Mouse (Mus musculus) heart, postnatal 0 days (tissue): Measurements from ENCODE around the gene Nrg3. TPM values are rescaled to one million over a fixed set of nuclear protein-coding genes. Genes with fewer than 3 reads are reported as not detected.
"Not testable (repeated sequence)": the region's sequence is repeated elsewhere in the genome, so short reads cannot be mapped to it uniquely, and the experiment has no call there.

Source experiments
- ATAC-seq: fragments of 200-750 bp; cut with Nextera tagmentation; 2 replicates; pipeline ENCODE4 v1.8.0; 2017; ENCODE audit warnings: low read depth, moderate number of reproducible peaks, moderate library complexity; ENCODE audit not compliant: insufficient read depth
- DNase-seq: peaks from one replicate; pipeline ENCODE4 v3.0.0-alpha.2; 2016; ENCODE audit warnings: low spot score
- H3K27ac ChIP-seq: fragments of 300-500 bp; sonication (generic); 2 replicates; pipeline ENCODE4 v1.5.1; 2014; ENCODE audit warnings: low read depth, mild to moderate bottlenecking
- H3K27me3 ChIP-seq: fragments of 300-500 bp; sonication (generic); 2 replicates; pipeline ENCODE4 v1.6.1; 2014; ENCODE audit warnings: low read length, mixed read lengths; ENCODE audit not compliant: control insufficient read depth, insufficient read depth
- H3K36me3 ChIP-seq: fragments of 300-500 bp; sonication (generic); replicated peaks from 2 replicates; pipeline ENCODE4 v1.6.1; 2014; ENCODE audit warnings: low read length, mixed read lengths; ENCODE audit not compliant: control insufficient read depth, insufficient read depth
- H3K4me1 ChIP-seq: fragments of 300-500 bp; sonication (generic); 2 replicates; pipeline ENCODE4 v1.6.1; 2014; ENCODE audit warnings: antibody characterized with exemption; ENCODE audit not compliant: control insufficient read depth, insufficient read depth
- H3K4me2 ChIP-seq: fragments of 300-500 bp; sonication (generic); 2 replicates; pipeline ENCODE4 v1.6.1; 2014; ENCODE audit warnings: low read depth, mild to moderate bottlenecking, low read length, moderate library complexity
- H3K4me3 ChIP-seq: fragments of 300-500 bp; sonication (generic); 2 replicates; pipeline ENCODE4 v1.5.1; 2014; ENCODE audit warnings: low read depth, low read length
- H3K9ac ChIP-seq: fragments of 300-500 bp; sonication (generic); replicated peaks from 2 replicates; pipeline ENCODE4 v1.6.1; 2014; ENCODE audit warnings: low read depth, low read length, mixed read lengths
- H3K9me3 ChIP-seq: fragments of 300-500 bp; sonication (generic); replicated peaks from 2 replicates; pipeline ENCODE4 v1.6.1; 2016; ENCODE audit warnings: low read length; ENCODE audit not compliant: control insufficient read depth
- CTCF ChIP-seq: IDR thresholded peaks from 2 replicates; pipeline ENCODE4 v1.5.1; 2016; ENCODE audit warnings: antibody characterized with exemption, control low read depth, low read depth
- EP300 ChIP-seq: IDR thresholded peaks from 2 replicates; pipeline ENCODE4 v1.6.1; 2016; ENCODE audit warnings: antibody characterized with exemption, low read depth
- WGBS: fragments of 180-500 bp; shearing (Covaris S2); extraction: QIAGEN DNeasy Blood & Tissue Kit; methylation state at CpG from one replicate; pipeline ENCODE4 v1.1.7; 2014; 5-methylcytosine and 5-hydroxymethylcytosine counted together
- polyA plus RNA-seq: library from polyadenylated mRNA; unstranded; fragments of >200 nt; fragmentation: Nextera tagmentation; extraction: Ambion mirVana; gene quantifications from 2 replicates; pipeline ENCODE4 v1.2.1, GENCODE M21; 2015
- total RNA-seq: library from RNA; depleted of rRNA; stranded (reverse); fragments of >200 nt; gene quantifications from 2 replicates; pipeline ENCODE4 v1.2.3, GENCODE M21; 2014; ENCODE audit warnings: low replicate concordance

The Nrg3 gene
- total and polyA plus RNA-seq, 2 experiments from 2014 or later, result not detected

GRCm38 (mm10) chr14:39191946-39192345 lies 280.9 kb downstream of the Nrg3 start:
- H3K27me3 ChIP-seq, result no peaks in the 10 kb centered on the region
- no peak overlapping the region for H3K27ac ChIP-seq
- no peaks in the 10 kb centered on the region for H3K4me1 ChIP-seq
- H3K36me3 ChIP-seq, result no peaks in the 10 kb centered on the region
- H3K9ac ChIP-seq, result no peak overlapping the region
- H3K9me3 ChIP-seq, result no peaks in the 10 kb centered on the region
- H3K4me3 ChIP-seq, result no peak overlapping the region
- DNase-seq, result no peak
- no peak for ATAC-seq
- no peak for TF ChIP-seq EP300
- TF ChIP-seq CTCF, result no peak
- H3K4me2 ChIP-seq, result no peak overlapping the region
- 50% methylated on average over 5 of the region's 5 CpGs for WGBS

- WGBS, result 52% methylated on average over 2 of the region's 2 CpGs
- no peak overlapping the region for H3K27ac ChIP-seq
- H3K36me3 ChIP-seq, result no peaks in the 10 kb centered on the region
- DNase-seq (no peak), ATAC-seq (no peak)
- no peak overlapping the region for H3K4me2 ChIP-seq
- H3K27me3 ChIP-seq, result no peaks in the 10 kb centered on the region
- no peak for TF ChIP-seq CTCF
- TF ChIP-seq EP300, result no peak
- no peaks in the 10 kb centered on the region for H3K4me1 ChIP-seq
- H3K9me3 ChIP-seq, result no peaks in the 10 kb centered on the region; the same call in 1 of the 2 replicates
- no peak overlapping the region for H3K4me3 ChIP-seq
- no peak overlapping the region for H3K9ac ChIP-seq
Observed at GRCm38 (mm10) chr14:39173709-39174108, 299.2 kb downstream of the Nrg3 start.

- Histone ChIP-seq H3K4me1 (no peaks in the 10 kb centered on the region), H3K27ac (no peak overlapping the region), H3K9me3 (no peaks in the 10 kb centered on the region), H3K4me3 (no peak overlapping the region), H3K9ac (no peak overlapping the region), H3K27me3 (no peaks in the 10 kb centered on the region), H3K4me2 (no peak overlapping the region), H3K36me3 (no peaks in the 10 kb centered on the region)
- ATAC-seq, result no peak
- no peak for TF ChIP-seq EP300
- no peak for TF ChIP-seq CTCF
- WGBS, result 61% methylated on average over 3 of the region's 3 CpGs
- no peak for DNase-seq
Observed at GRCm38 (mm10) chr14:39160140-39160539, 312.7 kb downstream of the Nrg3 start.

GRCm38 (mm10) chr14:39155462-39155861 lies 317.4 kb downstream of the Nrg3 start:
- 21% methylated on average over 1 of the region's 1 CpGs for WGBS
- Histone ChIP-seq H3K4me2 (no peak overlapping the region), H3K36me3 (no peaks in the 10 kb centered on the region), H3K4me3 (no peak overlapping the region), H3K27me3 (no peaks in the 10 kb centered on the region), H3K27ac (no peak overlapping the region), H3K9me3 (no peaks in the 10 kb centered on the region), H3K4me1 (no peaks in the 10 kb centered on the region), H3K9ac (no peak overlapping the region)
- TF ChIP-seq CTCF (no peak), EP300 (no peak)
- DNase-seq (no peak), ATAC-seq (no peak)

- TF ChIP-seq EP300 (no peak), CTCF (no peak)
- Histone ChIP-seq H3K9me3 (no peaks in the 10 kb centered on the region), H3K36me3 (no peaks in the 10 kb centered on the region), H3K4me2 (no peak overlapping the region), H3K4me3 (no peak overlapping the region), H3K27me3 (no peaks in the 10 kb centered on the region), H3K27ac (no peak overlapping the region), H3K4me1 (no peaks in the 10 kb centered on the region), H3K9ac (no peak overlapping the region)
- WGBS, result 62% methylated on average over 2 of the region's 2 CpGs
- ATAC-seq (no peak), DNase-seq (no peak)
Observed at GRCm38 (mm10) chr14:39129766-39130165, 343.1 kb downstream of the Nrg3 start.

- Histone ChIP-seq H3K27ac (no peak overlapping the region), H3K9ac (no peak overlapping the region), H3K4me3 (no peak overlapping the region), H3K4me2 (no peak overlapping the region), H3K27me3 (no peaks in the 10 kb centered on the region), H3K36me3 (no peaks in the 10 kb centered on the region), H3K9me3 (no peaks in the 10 kb centered on the region), H3K4me1 (no peaks in the 10 kb centered on the region)
- WGBS, result 53% methylated on average over 3 of the region's 3 CpGs
- TF ChIP-seq EP300 (no peak), CTCF (no peak)
- ATAC-seq (no peak), DNase-seq (no peak)
Observed at GRCm38 (mm10) chr14:39117977-39118376, 354.9 kb downstream of the Nrg3 start.

GRCm38 (mm10) chr14:39116522-39117231 lies 356.2 kb downstream of the Nrg3 start:
- not testable (repeated sequence) for H3K36me3 ChIP-seq, H3K9ac ChIP-seq, ATAC-seq, H3K4me3 ChIP-seq, H3K27ac ChIP-seq, H3K27me3 ChIP-seq, H3K9me3 ChIP-seq, H3K4me1 ChIP-seq, H3K4me2 ChIP-seq, DNase-seq
- 69% methylated on average over 3 of the region's 3 CpGs for WGBS
